Mouse (Mus musculus) induced T-regulatory cell, adult 2 months (primary cell): ENCODE measurements at regions not wholly inside any gene's neighbourhood (a gene's known extent, or its start where the extent isn't known, plus 50 kb on each side); places are given as distances from the start of the nearest gene placed in this dataset.

Source experiments
- DNase-seq: peaks from one replicate; pipeline ENCODE4 v3.0.0-alpha.2; 2012; ENCODE audit warnings: low read depth

GRCm38 (mm10) chr2:64860113-64860512, 164.7 kb downstream of the Grb14 start:
- no peak for DNase-seq

GRCm38 (mm10) chr2:64853918-64854317, 170.9 kb downstream of the Grb14 start:
- peak; percentile 53 for DNase-seq

- no peak for DNase-seq
Measured at GRCm38 (mm10) chr2:64852913-64853312, 171.9 kb downstream of the Grb14 start.

- DNase-seq = no peak
Measured at GRCm38 (mm10) chr2:64851096-64851495, 173.7 kb downstream of the Grb14 start.

GRCm38 (mm10) chr2:64850656-64851055, 174.1 kb downstream of the Grb14 start:
- no peak for DNase-seq

GRCm38 (mm10) chr2:64824494-64824893, 200.3 kb downstream of the Grb14 start:
- no peak for DNase-seq

GRCm38 (mm10) chr2:64823905-64824304, 200.9 kb downstream of the Grb14 start:
- DNase-seq = no peak

- DNase-seq = no peak
Measured at GRCm38 (mm10) chr2:64823074-64823473, 201.7 kb downstream of the Grb14 start.

GRCm38 (mm10) chr2:64818159-64818558, 206.6 kb downstream of the Grb14 start:
- DNase-seq = no peak
